Mouse (Mus musculus): ENCODE measurements around the gene Scgb1b12.
"Not testable (repeated sequence)": the region's sequence is repeated elsewhere in the genome, so short reads cannot be mapped to it uniquely, and the experiment has no call there.

Gene Scgb1b12

DNA sequence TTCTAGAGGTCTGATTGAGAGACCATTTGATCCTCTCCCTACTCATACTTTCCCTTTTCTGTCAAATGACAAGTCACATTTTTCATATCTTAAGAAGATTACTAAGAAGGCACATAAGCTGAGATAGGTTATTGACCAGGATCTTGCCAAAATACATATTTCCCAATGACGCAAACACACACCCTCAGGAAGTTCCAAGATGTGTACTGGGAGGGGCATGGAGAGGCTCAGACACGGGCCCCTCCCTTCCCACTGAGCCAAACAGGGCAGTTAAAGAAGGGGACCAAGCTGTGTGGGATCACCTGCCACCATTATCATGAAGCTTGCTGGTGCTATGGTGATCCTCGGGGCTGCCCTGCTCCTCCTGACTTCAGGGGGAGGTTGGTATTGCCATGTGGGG lies at the start of gene Scgb1b12:
Gene Scgb1b12 (plus strand): TSS at position 301 of the 400 bp plus-strand sequence.
- DNase-seq, result not testable (repeated sequence)

DNA sequence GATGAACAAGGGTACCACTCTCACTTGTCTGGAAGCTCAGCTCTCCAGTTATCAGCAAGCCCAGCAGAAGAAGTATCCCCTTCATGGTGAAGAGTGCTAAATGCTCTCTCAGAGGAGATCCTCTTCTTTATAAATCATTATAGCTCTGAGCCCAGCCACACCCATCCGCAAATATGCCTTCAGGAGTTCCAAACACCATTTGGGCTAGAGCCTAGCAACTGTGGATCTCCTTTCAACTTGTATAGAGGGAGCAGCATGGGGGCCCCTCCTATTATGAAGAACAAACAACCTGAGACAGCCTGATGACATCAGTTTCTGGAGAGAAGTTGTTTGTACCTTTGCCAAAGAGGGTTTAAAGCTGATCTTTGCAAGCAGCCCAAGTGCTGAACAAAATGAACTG lies 6.8 kb upstream of the Scgb1b12 start, which contains the start of gene Scgb2b12:
Gene Scgb2b12 (minus strand): TSS at position 101 of the 400 bp plus-strand sequence.
- not testable (repeated sequence) for DNase-seq

Data from right cerebral cortex, postnatal 14 days (tissue).